Mouse (Mus musculus) cerebellum, adult 11-12 months (tissue): Measurements from ENCODE around the gene Sarnp.

Experiments
- DNase-seq: peaks from one replicate; pipeline ENCODE4 v3.0.0; 2022

The Sarnp gene

DNA sequence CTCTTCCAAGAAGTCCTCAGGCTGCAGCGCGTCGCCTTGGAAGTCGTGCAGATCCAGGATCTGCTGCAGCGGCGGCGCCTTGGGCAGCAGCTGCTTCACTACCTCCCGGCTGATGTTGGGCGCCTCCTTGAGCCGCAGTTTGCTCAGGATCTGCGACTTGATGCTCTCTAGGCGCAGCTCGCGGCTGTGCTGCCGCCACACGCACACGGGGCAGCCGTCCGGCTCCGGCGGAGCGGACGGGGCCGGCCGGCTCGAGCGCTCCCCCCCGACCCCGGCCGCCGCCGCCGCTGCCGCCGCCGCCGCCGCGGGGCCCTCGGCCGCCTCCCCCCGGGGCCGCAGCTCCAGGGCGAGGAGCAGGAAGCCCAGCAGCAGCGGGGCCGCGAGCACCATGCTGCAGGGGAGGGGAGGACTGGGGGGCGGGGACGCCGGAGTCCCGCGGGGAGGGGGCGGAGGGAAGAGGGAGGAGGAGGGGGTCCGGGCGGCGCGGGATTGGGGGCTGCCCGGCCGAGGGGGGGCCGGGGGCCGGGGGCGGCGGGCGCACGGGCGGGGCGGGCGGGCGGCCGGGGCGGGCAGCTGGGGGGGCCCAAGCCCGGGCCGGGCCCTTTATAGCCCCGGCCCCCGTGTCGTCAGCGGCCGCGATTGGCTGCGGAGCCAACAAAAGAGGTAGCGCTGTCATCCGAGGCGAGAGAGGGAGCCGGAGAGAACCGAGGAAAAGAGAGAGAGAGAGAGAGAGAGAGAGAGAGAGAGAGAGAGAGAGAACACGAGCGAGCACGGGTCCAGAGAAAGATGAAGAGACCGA lies 74.4 kb downstream of the Sarnp start, which contains the start of gene Gdf11:
Gene Gdf11 (minus strand): TSS at position 423 of the 799 bp plus-strand sequence.
- DNase-seq, result peak; percentile 17

DNA sequence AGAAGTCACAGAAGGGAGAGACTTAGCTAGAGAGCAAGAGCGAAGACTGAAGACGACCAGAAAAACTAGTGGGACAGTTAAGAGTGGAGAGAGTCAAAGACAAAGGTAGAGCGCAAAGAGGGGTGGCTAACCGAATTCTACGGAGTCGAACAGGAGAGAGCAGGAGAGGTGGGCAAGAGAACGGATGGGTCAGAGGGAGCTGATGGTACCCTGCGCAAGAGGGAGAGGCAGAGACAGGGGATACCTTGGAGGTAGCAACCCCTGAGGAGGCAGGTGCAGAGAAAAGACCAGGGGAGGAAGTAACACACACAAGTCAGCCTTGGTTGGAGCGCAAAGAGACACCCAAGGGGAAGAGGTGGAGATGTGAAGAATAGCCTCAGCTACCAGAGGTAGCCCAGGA lies 75.1 kb downstream of the Sarnp start:
- DNase-seq, result no peak

- peak; percentile 43 for DNase-seq
Measured at GRCm38 (mm10) chr10:128895437-128895836, 78.3 kb downstream of the Sarnp start.

GRCm38 (mm10) chr10:128895952-128896693 lies 79.0 kb downstream of the Sarnp start:
- DNase-seq, result peak; percentile 34

GRCm38 (mm10) chr10:128896807-128897206 lies 79.7 kb downstream of the Sarnp start:
- no peak for DNase-seq

- no peak for DNase-seq
Measured at GRCm38 (mm10) chr10:128897501-128897900, 80.4 kb downstream of the Sarnp start.

GRCm38 (mm10) chr10:128899759-128900490 lies 82.8 kb downstream of the Sarnp start:
- no peak for DNase-seq

- DNase-seq, result no peak
Measured at GRCm38 (mm10) chr10:128900698-128901097, 83.6 kb downstream of the Sarnp start, which contains the start of gene Cd63. Gene Cd63 (plus strand): TSS chr10:128900989.

DNA sequence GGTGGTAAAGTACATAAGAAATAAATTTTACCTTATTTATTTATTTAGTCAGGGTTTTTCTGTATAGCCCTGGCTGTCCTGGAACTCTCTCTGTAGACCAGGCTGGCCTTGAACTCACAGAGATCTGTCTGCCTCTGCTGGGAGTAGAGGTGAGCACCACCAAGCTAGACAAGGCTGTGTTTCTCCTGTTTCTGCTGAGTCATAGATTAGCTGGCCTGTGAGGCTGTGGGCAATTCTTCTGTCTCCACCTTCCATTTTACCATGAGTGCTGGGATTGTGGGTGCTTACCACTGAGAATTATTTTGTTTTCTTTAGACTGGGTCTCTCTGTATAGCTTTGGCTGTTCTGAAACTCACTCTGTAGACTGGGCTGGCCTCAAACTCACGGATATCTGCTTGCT lies 84.3 kb downstream of the Sarnp start:
- no peak for DNase-seq

- DNase-seq, result no peak
Measured at GRCm38 (mm10) chr10:128902409-128902988, 85.4 kb downstream of the Sarnp start.

DNA sequence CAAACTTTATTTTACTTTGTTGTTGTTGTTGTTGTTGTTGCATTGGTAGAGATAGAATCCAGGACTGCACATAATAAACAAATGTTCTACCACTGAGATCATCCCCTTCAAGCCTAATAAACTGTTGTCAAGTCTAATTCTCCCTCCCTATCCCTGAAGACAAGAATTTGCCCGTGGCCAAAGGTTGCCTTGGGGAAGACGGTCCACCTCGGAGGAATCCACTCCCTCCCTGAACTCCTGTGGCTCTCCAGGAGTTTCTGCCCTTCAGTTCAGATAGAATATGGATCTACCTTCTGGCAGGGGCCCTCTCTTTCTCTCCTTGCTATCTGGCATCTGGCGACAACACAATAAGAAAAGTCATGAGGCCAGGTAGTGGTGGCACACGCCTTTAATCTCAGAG lies 87.7 kb downstream of the Sarnp start:
- no peak for DNase-seq

- no peak for DNase-seq
Measured at GRCm38 (mm10) chr10:128908778-128909448, 91.8 kb downstream of the Sarnp start.

DNA sequence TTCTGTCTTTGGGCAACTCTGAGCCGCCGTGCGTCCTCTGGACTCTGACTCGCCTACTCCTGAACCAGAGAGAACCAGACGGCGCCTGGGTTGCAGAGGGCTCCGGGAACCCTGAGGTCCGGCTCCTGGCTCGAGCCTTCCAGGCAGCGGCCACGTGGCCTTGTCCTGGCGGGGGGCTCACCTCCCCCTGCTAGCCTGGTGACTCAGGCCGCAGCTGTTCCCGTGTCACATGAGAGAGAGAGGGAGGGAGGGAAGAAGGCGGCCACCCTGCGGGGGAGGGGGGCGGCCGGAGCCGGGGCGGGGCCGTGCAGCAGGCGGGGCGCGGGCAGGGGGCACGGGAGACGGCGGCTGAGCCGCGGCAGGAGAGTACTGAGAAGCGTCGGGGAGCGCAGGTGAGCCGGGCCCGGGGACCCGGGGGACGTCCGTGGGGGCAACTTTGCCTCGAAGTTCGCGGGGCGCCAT lies 92.5 kb downstream of the Sarnp start:
- peak; percentile 69 for DNase-seq

DNA sequence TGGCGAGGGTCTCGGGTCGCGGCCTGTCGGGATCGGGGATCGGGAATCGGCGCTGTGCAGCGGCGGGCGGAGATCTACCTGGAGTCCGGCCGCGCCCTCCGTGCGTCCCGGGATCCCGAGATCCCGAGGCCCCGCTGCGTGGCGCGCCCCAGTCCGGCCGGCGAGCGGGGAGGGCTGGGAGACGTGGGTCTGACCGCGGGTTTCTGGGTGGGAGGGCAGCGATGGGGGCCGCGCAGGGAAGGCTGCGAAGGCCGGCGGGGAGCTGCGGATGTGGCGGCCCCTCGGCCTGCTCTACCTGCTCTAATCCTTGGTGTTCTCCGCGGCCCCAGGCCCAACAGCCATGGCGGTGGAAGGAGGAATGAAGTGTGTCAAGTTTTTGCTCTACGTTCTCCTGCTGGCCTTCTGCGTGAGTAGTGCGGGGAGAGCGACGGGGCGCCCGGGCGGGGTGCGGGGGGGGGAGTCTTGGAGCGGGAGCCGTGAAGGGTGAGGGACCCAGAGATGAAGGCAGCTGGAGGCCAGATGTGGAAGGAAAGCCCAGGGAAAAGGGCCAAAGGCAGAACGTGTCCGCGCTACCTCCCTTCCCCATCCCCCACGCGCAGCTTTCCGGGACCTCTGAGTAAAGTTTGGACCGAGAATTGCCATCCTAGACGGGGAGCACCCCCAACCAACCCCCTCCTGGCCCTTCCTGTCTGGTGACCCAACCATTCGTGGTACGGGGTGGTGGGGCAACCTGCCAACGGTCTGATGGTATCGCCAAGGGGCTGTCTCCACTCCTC lies 93.1 kb downstream of the Sarnp start:
- DNase-seq, result peak; percentile 52

- DNase-seq, result no peak
Measured at GRCm38 (mm10) chr10:128911430-128911829, 94.3 kb downstream of the Sarnp start.

DNA sequence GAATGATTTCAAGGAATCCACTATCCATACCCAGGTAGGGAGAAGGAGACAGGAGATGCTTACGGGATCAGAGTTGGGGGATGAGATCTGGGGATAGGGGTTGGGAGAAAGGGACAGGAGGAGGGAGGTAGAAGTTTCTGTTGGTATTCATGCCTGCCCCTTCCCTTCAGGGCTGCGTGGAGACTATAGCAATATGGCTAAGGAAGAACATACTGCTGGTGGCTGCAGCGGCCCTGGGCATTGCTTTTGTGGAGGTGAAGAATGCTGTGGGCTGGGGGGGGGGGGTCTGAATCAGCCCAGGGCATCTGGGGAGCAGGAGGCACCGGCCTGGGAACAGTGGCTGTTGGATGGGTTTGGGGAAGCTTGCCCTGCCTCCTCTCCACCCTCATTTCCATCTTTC lies 95.1 kb downstream of the Sarnp start:
- DNase-seq, result no peak

DNA sequence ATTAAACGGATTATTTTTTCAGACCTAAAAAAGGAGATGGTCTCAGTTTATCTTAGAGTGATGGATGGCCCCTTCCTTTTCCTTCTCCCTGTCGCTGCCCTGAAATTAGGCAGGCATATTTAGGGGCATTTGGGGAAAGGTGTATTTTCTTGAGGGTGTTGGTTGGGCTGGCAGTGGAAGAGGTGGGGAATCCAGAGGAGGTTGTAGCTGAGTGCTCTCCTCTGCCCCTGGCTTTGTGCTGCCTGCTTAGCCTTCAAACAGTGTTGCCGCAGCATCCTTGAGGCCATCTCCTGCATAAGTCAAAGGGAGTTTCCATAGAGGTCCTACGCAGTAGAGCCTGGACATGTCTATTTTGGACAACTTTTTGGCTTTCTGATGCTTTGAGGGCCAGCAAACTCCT lies 95.7 kb downstream of the Sarnp start:
- DNase-seq, result no peak

GRCm38 (mm10) chr10:128913219-128913618 lies 96.1 kb downstream of the Sarnp start:
- peak; percentile 87 for DNase-seq

- DNase-seq, result peak; percentile 55
Measured at GRCm38 (mm10) chr10:128913696-128914095, 96.6 kb downstream of the Sarnp start.

DNA sequence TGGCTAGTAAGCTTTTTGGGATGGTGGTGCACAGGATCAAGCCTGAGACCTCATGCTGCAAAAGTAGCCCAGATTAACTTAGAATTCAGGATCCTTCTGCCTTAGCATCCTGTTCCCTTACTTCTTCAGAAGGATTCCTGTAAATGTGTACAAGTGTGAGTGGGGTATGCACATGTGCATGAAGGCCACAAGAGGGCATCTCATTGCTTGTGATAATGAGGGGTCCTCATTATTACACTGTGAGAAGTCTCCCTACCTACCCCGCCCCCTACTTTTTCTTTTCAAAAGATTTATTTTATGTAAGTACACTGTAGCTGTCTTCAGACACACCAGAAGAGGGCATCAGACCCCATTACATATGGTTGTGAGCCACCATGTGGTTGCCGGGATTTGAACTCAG lies 98.4 kb downstream of the Sarnp start:
- no peak for DNase-seq

DNA sequence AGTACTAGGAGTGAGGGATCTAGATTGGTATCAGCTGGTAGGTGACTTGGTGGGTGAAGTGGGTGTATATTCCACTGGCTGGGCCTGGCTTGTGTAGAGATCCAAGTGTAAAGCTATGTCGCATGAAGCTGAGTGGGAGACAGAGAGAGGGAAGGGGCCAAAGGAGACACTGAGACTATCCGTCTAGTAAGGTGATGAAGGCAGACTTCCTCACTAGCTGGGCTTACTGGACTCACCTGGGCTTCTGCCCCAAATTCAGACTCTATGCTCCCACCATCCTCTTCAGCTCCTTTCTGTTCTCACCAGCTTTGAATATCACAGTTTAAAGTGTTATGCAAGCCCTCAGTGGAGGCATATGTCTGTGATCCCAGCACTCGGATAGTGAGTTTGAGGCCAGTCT lies 99.5 kb downstream of the Sarnp start:
- DNase-seq, result no peak
